Mouse (Mus musculus): Measurements from ENCODE around the gene Prrc2a.

- no peak for TF ChIP-seq CTCF (IDR thresholded peaks at IDR 0.05; ENCODE audit: insufficient read depth, low read depth, low read length)
- TF ChIP-seq POLR2A (IDR thresholded peaks at IDR 0.05; ENCODE audit: insufficient read depth, low read depth, low read length) = no peak
Measured at GRCm38 (mm10) chr17:35213071-35213470, 48.4 kb upstream of the Prrc2a start.
